Mouse (Mus musculus) testis, postnatal 10 days (tissue): ENCODE measurements around the gene Chn2.

Source experiments
- DNase-seq: peaks from one replicate; pipeline ENCODE4 v3.0.0; 2021; ENCODE audit warnings: low spot score

The Chn2 gene

GRCm38 (mm10) chr6:54342223-54342622 is 302.9 kb downstream of the Chn2 start:
- DNase-seq, result no peak
